Mouse (Mus musculus): ENCODE results near the gene Fam222a.

Fam222a gene

GRCm38 (mm10) chr5:114590043-114590913 is 22.5 kb downstream of the Fam222a start:
- Histone ChIP-seq H3K4me3 (replicated peaks; ENCODE audit: low read length) (no peak overlapping the region), H3K27me3 (ENCODE audit: insufficient read depth, low read length) (no peaks in the 10 kb centered on the region), H3K4me1 (replicated peaks; ENCODE audit: low read depth, low read length) (peaks cover 53% of the 10 kb centered on the region), H3K36me3 (ENCODE audit: insufficient read depth, low read length) (peaks cover 16% of the 10 kb centered on the region), H3K9me3 (ENCODE audit: low read length) (no peaks in the 10 kb centered on the region)
- TF ChIP-seq NANOG (IDR thresholded peaks at IDR 0.05; ENCODE audit: borderline replicate concordance, low read length): no peak
- TF ChIP-seq CTCF (conservative IDR thresholded peaks at IDR 0.05; ENCODE audit: low read length): no peak
- no peak for TF ChIP-seq POU5F1 (IDR thresholded peaks at IDR 0.05; ENCODE audit: borderline replicate concordance, low read length)

GRCm38 (mm10) chr5:114591151-114591561 is 23.3 kb downstream of the Fam222a start:
- H3K27me3 ChIP-seq (ENCODE audit: insufficient read depth, low read length): no peaks in the 10 kb centered on the region
- TF ChIP-seq CTCF (conservative IDR thresholded peaks at IDR 0.05; ENCODE audit: low read length): no peak
- no peak for TF ChIP-seq NANOG (IDR thresholded peaks at IDR 0.05; ENCODE audit: borderline replicate concordance, low read length)
- no peak for TF ChIP-seq POU5F1 (IDR thresholded peaks at IDR 0.05; ENCODE audit: borderline replicate concordance, low read length)
- peaks cover 53% of the 10 kb centered on the region for H3K4me1 ChIP-seq (replicated peaks; ENCODE audit: low read depth, low read length)
- H3K36me3 ChIP-seq (ENCODE audit: insufficient read depth, low read length): peaks cover 16% of the 10 kb centered on the region
- H3K9me3 ChIP-seq (ENCODE audit: low read length): no peaks in the 10 kb centered on the region
- no peak overlapping the region for H3K4me3 ChIP-seq (replicated peaks; ENCODE audit: low read length)

GRCm38 (mm10) chr5:114592463-114593160 is 24.8 kb downstream of the Fam222a start:
- no peak for TF ChIP-seq POU5F1 (IDR thresholded peaks at IDR 0.05; ENCODE audit: borderline replicate concordance, low read length)
- no peak for TF ChIP-seq CTCF (conservative IDR thresholded peaks at IDR 0.05; ENCODE audit: low read length)
- no peak for TF ChIP-seq NANOG (IDR thresholded peaks at IDR 0.05; ENCODE audit: borderline replicate concordance, low read length)
- Histone ChIP-seq H3K4me3 (replicated peaks; ENCODE audit: low read length) (no peak overlapping the region), H3K4me1 (replicated peaks; ENCODE audit: low read depth, low read length) (peaks cover 66% of the 10 kb centered on the region), H3K36me3 (ENCODE audit: insufficient read depth, low read length) (peaks cover 16% of the 10 kb centered on the region), H3K27me3 (ENCODE audit: insufficient read depth, low read length) (no peaks in the 10 kb centered on the region), H3K9me3 (ENCODE audit: low read length) (no peaks in the 10 kb centered on the region)

GRCm38 (mm10) chr5:114593161-114593821 is 25.5 kb downstream of the Fam222a start:
- Histone ChIP-seq H3K9me3 (ENCODE audit: low read length) (no peaks in the 10 kb centered on the region), H3K27me3 (ENCODE audit: insufficient read depth, low read length) (no peaks in the 10 kb centered on the region), H3K36me3 (ENCODE audit: insufficient read depth, low read length) (peaks cover 16% of the 10 kb centered on the region), H3K4me3 (replicated peaks; ENCODE audit: low read length) (no peak overlapping the region), H3K4me1 (replicated peaks; ENCODE audit: low read depth, low read length) (peaks cover 70% of the 10 kb centered on the region)
- no peak for TF ChIP-seq POU5F1 (IDR thresholded peaks at IDR 0.05; ENCODE audit: borderline replicate concordance, low read length)
- no peak for TF ChIP-seq NANOG (IDR thresholded peaks at IDR 0.05; ENCODE audit: borderline replicate concordance, low read length)
- no peak for TF ChIP-seq CTCF (conservative IDR thresholded peaks at IDR 0.05; ENCODE audit: low read length)

- Histone ChIP-seq H3K4me1 (replicated peaks; ENCODE audit: low read depth, low read length) (peaks cover 73% of the 10 kb centered on the region), H3K27me3 (ENCODE audit: insufficient read depth, low read length) (no peaks in the 10 kb centered on the region), H3K4me3 (replicated peaks; ENCODE audit: low read length) (no peak overlapping the region), H3K9me3 (ENCODE audit: low read length) (no peaks in the 10 kb centered on the region), H3K36me3 (ENCODE audit: insufficient read depth, low read length) (peaks cover 11% of the 10 kb centered on the region)
- TF ChIP-seq POU5F1 (IDR thresholded peaks at IDR 0.05; ENCODE audit: borderline replicate concordance, low read length) (no peak), NANOG (IDR thresholded peaks at IDR 0.05; ENCODE audit: borderline replicate concordance, low read length) (no peak), CTCF (conservative IDR thresholded peaks at IDR 0.05; ENCODE audit: low read length) (no peak)
These were observed 26.1 kb downstream of the Fam222a start for GRCm38 (mm10) chr5:114593949-114594348.

GRCm38 (mm10) chr5:114594741-114595241 is 27.0 kb downstream of the Fam222a start:
- TF ChIP-seq CTCF (conservative IDR thresholded peaks at IDR 0.05; ENCODE audit: low read length) (no peak), NANOG (IDR thresholded peaks at IDR 0.05; ENCODE audit: borderline replicate concordance, low read length) (no peak), POU5F1 (IDR thresholded peaks at IDR 0.05; ENCODE audit: borderline replicate concordance, low read length) (no peak)
- Histone ChIP-seq H3K9me3 (ENCODE audit: low read length) (no peaks in the 10 kb centered on the region), H3K4me3 (replicated peaks; ENCODE audit: low read length) (no peak overlapping the region), H3K36me3 (ENCODE audit: insufficient read depth, low read length) (peaks cover 11% of the 10 kb centered on the region), H3K27me3 (ENCODE audit: insufficient read depth, low read length) (no peaks in the 10 kb centered on the region), H3K4me1 (replicated peaks; ENCODE audit: low read depth, low read length) (peaks cover 78% of the 10 kb centered on the region)

DNA sequence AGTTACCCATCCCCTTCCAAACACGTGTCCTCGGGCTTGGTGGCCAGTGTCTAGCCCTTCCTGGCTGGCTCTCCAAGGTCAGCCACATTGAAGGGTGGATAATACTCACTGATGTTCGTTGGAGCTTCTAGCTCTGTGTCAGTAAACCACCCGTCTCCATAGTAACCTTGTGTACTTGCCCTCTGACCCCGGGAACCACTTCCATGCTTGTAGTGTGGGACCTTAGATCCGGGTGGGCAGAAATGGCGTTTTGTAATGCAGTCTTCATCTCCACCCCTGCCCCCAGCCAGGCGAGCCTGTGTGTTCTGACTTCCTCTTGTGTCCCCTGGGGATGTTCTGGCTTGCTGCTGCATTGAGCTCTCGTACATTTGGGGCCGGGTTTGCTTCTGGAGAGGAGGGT is 28.8 kb downstream of the Fam222a start:
- H3K9me3 ChIP-seq (ENCODE audit: low read length): no peaks in the 10 kb centered on the region
- peaks cover 65% of the 10 kb centered on the region for H3K4me1 ChIP-seq (replicated peaks; ENCODE audit: low read depth, low read length)
- no peaks in the 10 kb centered on the region for H3K27me3 ChIP-seq (ENCODE audit: insufficient read depth, low read length)
- peaks cover 11% of the 10 kb centered on the region for H3K36me3 ChIP-seq (ENCODE audit: insufficient read depth, low read length)
- H3K4me3 ChIP-seq (replicated peaks; ENCODE audit: low read length): peak overlapping the region; percentile 54
- TF ChIP-seq CTCF (conservative IDR thresholded peaks at IDR 0.05; ENCODE audit: low read length): no peak
- TF ChIP-seq NANOG (IDR thresholded peaks at IDR 0.05; ENCODE audit: borderline replicate concordance, low read length): no peak

DNA sequence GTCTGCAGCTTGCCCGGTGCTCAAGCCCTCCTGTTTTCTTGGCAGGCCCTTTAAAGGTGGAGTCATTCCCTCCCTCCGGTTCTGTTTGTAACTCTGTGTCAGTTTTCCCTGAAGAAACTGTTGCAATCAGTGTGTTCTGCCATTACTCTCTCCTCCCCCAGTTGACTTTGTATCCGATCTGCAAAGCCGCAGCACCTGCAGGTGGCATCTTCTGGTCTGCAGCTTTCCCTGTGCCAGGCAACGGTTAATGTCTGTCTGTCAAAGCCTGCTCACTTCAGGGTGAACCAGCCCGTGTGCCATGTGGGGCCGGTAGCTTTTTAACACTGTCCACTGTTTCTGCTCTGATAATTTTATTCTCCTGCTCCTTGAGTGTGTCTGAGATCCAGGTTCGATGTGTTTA is 29.4 kb downstream of the Fam222a start:
- TF ChIP-seq POU5F1 (IDR thresholded peaks at IDR 0.05; ENCODE audit: borderline replicate concordance, low read length) (no peak), NANOG (IDR thresholded peaks at IDR 0.05; ENCODE audit: borderline replicate concordance, low read length) (no peak)
- no peaks in the 10 kb centered on the region for H3K9me3 ChIP-seq (ENCODE audit: low read length)
- H3K4me1 ChIP-seq (replicated peaks; ENCODE audit: low read depth, low read length): peaks cover 69% of the 10 kb centered on the region

More for the DNA sequence above, 29.4 kb downstream of the Fam222a start:
- Histone ChIP-seq H3K36me3 (ENCODE audit: insufficient read depth, low read length) (peaks cover 15% of the 10 kb centered on the region), H3K27me3 (ENCODE audit: insufficient read depth, low read length) (no peaks in the 10 kb centered on the region), H3K4me3 (replicated peaks; ENCODE audit: low read length) (peak overlapping the region; percentile 54)
